Mouse (Mus musculus) ovary, postnatal 14 days (tissue): ENCODE results near the gene Igsf23.
"Not testable (repeated sequence)": the region's sequence is repeated elsewhere in the genome, so short reads cannot be mapped to it uniquely, and the experiment has no call there.

Experiments
- DNase-seq: peaks from one replicate; pipeline ENCODE4 v3.0.0; 2022; ENCODE audit warnings: low spot score

The Igsf23 gene

GRCm38 (mm10) chr7:19950589-19950988 is at the start of gene Igsf23:
Igsf23 (minus strand) TSS chr7:19950756.
- no peak for DNase-seq

GRCm38 (mm10) chr7:19996721-19997120 is 46.2 kb upstream of the Igsf23 start:
- not testable (repeated sequence) for DNase-seq

- DNase-seq = not testable (repeated sequence)
Measured at GRCm38 (mm10) chr7:19991165-19991564, 40.6 kb upstream of the Igsf23 start, which contains the start of gene Nlrp9b. Nlrp9b (plus strand) TSS chr7:19991465.

GRCm38 (mm10) chr7:19971516-19971915 is 21.0 kb upstream of the Igsf23 start:
- DNase-seq = no peak

- DNase-seq = no peak
Measured at GRCm38 (mm10) chr7:19970196-19970595, 19.6 kb upstream of the Igsf23 start.

- DNase-seq = no peak
Measured at GRCm38 (mm10) chr7:19969541-19970090, 19.1 kb upstream of the Igsf23 start.

- no peak for DNase-seq
Measured at GRCm38 (mm10) chr7:19969106-19969505, 18.6 kb upstream of the Igsf23 start.

GRCm38 (mm10) chr7:19964985-19965579 is 14.5 kb upstream of the Igsf23 start, which contains the start of gene Ceacam20:
Ceacam20 (plus strand) TSS chr7:19965412.
- DNase-seq = no peak

GRCm38 (mm10) chr7:19962423-19962822 is 11.9 kb upstream of the Igsf23 start:
- no peak for DNase-seq

- DNase-seq = peak; percentile 87
Measured at GRCm38 (mm10) chr7:19956341-19956781, 5.8 kb upstream of the Igsf23 start.

- DNase-seq = no peak
Measured at GRCm38 (mm10) chr7:19955861-19956260, 5.3 kb upstream of the Igsf23 start.

- no peak for DNase-seq
Measured at GRCm38 (mm10) chr7:19953054-19953453, 2.5 kb upstream of the Igsf23 start.

GRCm38 (mm10) chr7:19952320-19952986 is 1.9 kb upstream of the Igsf23 start:
- DNase-seq = no peak

- no peak for DNase-seq
Measured at GRCm38 (mm10) chr7:19949996-19950395, 560 bp downstream of the Igsf23 start.

GRCm38 (mm10) chr7:19948956-19949355 is 1.6 kb downstream of the Igsf23 start:
- DNase-seq = no peak

GRCm38 (mm10) chr7:19945821-19946515 is 4.6 kb downstream of the Igsf23 start:
- DNase-seq = no peak

GRCm38 (mm10) chr7:19945201-19945600 is 5.4 kb downstream of the Igsf23 start:
- no peak for DNase-seq

GRCm38 (mm10) chr7:19944709-19945108 is 5.8 kb downstream of the Igsf23 start:
- DNase-seq = no peak

- DNase-seq = no peak
Measured at GRCm38 (mm10) chr7:19940256-19940655, 10.3 kb downstream of the Igsf23 start.

GRCm38 (mm10) chr7:19939555-19940235 is 10.9 kb downstream of the Igsf23 start:
- DNase-seq = peak; percentile 72

- DNase-seq = no peak
Measured at GRCm38 (mm10) chr7:19937229-19937821, 13.2 kb downstream of the Igsf23 start.

- DNase-seq = no peak
Measured at GRCm38 (mm10) chr7:19935961-19936360, 14.6 kb downstream of the Igsf23 start.
